Mouse (Mus musculus) mesoderm, embryonic 11.5 days (tissue): ENCODE measurements at regions not wholly inside any gene's neighbourhood (a gene's known extent, or its start where the extent isn't known, plus 50 kb on each side); places are given as distances from the start of the nearest gene placed in this dataset.

Experiments
- DNase-seq: peaks from one replicate; pipeline ENCODE4 v3.0.0-alpha.2; 2012; ENCODE audit warnings: low read depth, low spot score

DNA sequence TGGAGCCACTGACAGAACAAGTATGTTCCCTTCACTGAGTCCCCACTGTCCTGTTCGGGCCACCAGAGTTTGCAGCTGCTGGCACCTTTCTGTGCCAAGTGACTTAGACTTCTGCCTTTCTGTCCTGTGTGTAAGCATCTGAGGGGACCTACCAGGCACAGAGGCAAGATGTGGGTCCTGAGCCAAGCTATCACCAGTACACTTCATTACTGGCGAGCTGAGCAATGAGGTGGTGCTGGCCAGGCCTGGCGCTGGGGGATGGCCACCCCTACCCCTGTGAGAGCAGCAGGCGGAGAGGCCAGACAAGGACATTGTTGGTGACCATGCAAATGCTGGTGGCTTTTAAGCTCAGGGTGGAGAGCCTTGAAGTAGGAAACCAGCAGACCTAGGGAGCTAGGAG, 87.6 kb upstream of the Mrps6 start:
- DNase-seq = no peak

DNA sequence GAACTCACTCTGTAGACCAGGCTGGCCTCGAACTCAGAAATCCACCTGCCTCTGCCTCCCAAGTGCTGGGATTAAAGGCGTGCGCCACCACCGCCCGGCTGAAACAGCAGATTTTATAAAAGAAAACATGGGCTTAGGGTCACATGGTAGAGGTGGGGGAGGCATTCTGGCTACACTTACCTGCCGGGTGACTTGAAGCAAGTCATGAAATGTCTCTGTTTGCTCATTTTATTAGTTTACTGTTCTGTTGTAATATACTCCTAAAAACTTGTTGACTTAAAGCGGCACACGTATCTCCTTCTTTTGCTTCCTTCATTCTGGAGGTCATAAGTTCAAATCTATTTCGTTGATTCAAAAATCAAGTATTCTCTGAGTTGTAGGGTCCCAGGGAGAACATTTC, 84.9 kb upstream of the Mrps6 start:
- no peak for DNase-seq

DNA sequence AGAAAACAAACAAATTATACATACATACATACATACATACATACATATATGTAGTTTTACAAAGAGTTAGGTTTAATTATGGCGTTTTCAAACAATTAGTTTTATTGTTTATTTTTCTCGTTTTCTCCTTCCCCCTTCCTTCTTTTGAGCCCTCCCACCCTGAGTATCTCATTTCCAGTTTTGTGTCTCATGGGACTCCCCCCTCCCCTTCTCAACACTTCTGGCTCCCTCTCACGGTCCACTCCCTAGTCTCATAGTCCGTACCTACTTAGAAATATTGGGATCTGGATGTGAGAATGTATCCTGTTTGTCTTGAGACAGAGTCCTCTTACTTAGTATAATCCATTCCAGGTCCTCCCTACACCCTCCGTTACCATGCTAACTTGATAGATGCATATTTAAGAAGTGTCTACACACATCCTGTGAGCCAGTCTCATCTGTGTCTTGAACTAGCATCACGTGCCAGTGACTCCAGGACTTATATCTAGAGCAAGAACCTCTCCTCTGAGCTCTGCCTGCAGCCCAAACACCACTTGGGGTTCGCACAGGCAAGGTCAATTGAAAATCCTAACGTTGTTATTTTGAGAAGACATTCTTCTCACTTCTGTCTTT, 81.8 kb upstream of the Mrps6 start:
- no peak for DNase-seq

- no peak for DNase-seq
These were observed 79.6 kb upstream of the Mrps6 start for GRCm38 (mm10) chr16:91978423-91978822.

DNA sequence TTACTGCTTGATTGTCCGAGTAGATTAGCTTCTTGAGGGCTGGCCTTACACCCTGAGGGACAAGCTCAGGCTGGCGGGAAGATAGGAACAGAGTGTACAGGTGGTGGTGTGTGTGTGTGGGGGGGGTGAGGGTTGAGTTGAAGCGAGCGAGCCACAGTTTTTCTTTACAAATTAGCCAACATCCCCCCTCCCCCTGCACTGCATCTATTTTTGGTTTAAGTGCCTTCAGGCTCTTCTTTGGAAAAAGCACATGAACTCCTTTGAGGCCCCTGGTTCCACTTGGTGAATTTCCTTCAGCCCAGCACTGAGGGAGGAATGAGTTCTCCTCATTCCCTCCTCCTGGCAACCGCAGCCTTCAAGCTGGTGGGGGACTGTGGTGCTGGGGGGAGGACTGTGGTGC, 79.2 kb upstream of the Mrps6 start:
- DNase-seq = no peak

GRCm38 (mm10) chr16:91980482-91980881, 77.6 kb upstream of the Mrps6 start:
- DNase-seq = no peak

GRCm38 (mm10) chr16:91985211-91985610, 72.9 kb upstream of the Mrps6 start:
- no peak for DNase-seq

DNA sequence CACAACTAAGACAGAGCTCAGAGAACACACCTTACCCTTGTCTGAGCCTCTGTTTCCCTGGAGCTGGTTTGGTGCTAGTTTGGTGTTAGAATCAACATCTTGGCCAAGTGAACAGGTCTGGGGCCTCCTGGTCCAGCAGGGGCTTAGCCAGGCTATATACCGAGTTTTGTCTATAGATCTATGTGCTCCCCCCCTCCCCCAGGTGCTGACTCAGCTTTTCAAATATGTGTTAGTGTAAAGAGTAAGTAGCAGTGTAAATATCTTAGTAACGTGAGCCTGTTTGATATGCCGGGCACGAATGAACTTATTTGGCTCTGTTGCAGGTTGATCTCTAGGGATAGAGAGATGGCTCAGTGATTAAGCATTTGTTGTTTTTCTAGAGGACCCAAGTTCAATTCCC, 68.7 kb upstream of the Mrps6 start:
- DNase-seq = no peak

DNA sequence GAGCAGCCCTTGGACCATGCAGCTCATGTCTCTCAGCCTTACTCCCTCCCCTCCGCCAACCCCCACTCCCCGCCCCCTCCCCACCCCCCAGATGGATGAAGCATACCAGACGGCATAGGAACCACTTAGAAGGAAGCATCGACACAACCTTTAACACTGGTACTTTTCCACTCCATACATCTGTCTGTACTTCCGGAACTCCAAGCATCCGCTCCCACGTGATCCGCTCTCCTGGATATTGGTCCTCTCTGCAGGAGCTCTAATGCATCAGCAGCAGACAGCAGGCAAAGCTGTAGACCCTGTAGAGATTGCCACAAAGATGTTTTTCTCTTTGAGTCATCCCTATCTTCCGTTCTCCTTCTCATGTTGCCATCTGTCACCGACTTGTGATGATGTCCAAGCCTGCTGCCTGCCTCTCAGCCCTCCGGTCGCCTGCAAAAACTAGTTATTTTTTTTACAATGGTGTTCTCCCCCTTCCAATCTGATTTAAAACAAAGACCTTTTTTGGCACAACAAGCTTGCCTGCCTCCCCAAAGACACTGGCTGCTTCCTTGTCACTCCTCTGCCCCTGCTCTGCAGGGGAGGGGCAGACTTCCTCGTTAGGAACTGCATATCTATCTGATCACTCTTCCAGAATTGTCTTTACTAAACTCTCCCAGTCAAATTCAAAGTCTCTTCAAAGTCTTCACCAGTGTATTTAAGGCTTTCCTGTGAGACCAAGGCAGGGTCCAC, 62.4 kb upstream of the Mrps6 start:
- peak; percentile 79 for DNase-seq

- DNase-seq = no peak
These were observed 50.7 kb upstream of the Mrps6 start for GRCm38 (mm10) chr16:92007351-92007750.
